Mouse (Mus musculus) midbrain, embryonic 11.5 days (tissue): ENCODE results near the gene Pikfyve. TPM values are rescaled to one million over a fixed set of nuclear protein-coding genes. Genes with fewer than 3 reads are reported as not detected.
A peak's percentile ranks its signal among the peaks of the same experiment; 100 is the strongest.

ENCODE experiments used
- ATAC-seq: fragments of 200-750 bp; cut with Nextera tagmentation; 2 replicates; pipeline ENCODE4 v1.8.0; 2017; ENCODE audit warnings: moderate TSS enrichment, moderate library complexity; ENCODE audit not compliant: low FRiP score
- DNase-seq: peaks from one replicate; pipeline ENCODE4 v3.0.0; 2015; ENCODE audit warnings: low spot score; ENCODE audit errors: missing footprints
- H3K27ac ChIP-seq: fragments of 300-500 bp; sonication (generic); 2 replicates; pipeline ENCODE4 v1.5.1; 2014; ENCODE audit warnings: low read depth, low read length
- H3K27me3 ChIP-seq: fragments of 300-500 bp; sonication (generic); 2 replicates; pipeline ENCODE4 v1.6.1; 2014; ENCODE audit warnings: mild to moderate bottlenecking, low read length, moderate library complexity, mixed read lengths; ENCODE audit not compliant: control insufficient read depth, insufficient read depth
- H3K36me3 ChIP-seq: fragments of 300-500 bp; sonication (generic); 2 replicates; pipeline ENCODE4 v1.6.1; 2014; ENCODE audit warnings: mild to moderate bottlenecking, low read length, moderate library complexity, mixed read lengths; ENCODE audit not compliant: control insufficient read depth, insufficient read depth
- H3K4me1 ChIP-seq: fragments of 300-500 bp; sonication (generic); 2 replicates; pipeline ENCODE4 v1.6.1; 2014; ENCODE audit warnings: low read length; ENCODE audit not compliant: control insufficient read depth, insufficient read depth
- H3K4me2 ChIP-seq: fragments of 300-500 bp; sonication (generic); 2 replicates; pipeline ENCODE4 v1.6.1; 2014; ENCODE audit warnings: mild to moderate bottlenecking, moderate library complexity
- H3K4me3 ChIP-seq: fragments of 300-500 bp; sonication (generic); 2 replicates; pipeline ENCODE4 v1.5.1; 2014; ENCODE audit warnings: low read depth, low read length
- H3K9ac ChIP-seq: fragments of 300-500 bp; sonication (generic); 2 replicates; pipeline ENCODE4 v1.6.1; 2014; ENCODE audit warnings: low read length
- H3K9me3 ChIP-seq: fragments of 300-500 bp; sonication (generic); 2 replicates; pipeline ENCODE4 v1.6.1; 2016; ENCODE audit warnings: low read length; ENCODE audit not compliant: control insufficient read depth
- WGBS: fragments of 180-500 bp; shearing (Covaris S2); extraction: QIAGEN DNeasy Blood & Tissue Kit; methylation state at CpG from one replicate; pipeline ENCODE4 v1.1.7; 2014; 5-methylcytosine and 5-hydroxymethylcytosine counted together
- polyA plus RNA-seq: library from polyadenylated mRNA; unstranded; fragments of >200 nt; fragmentation: Nextera tagmentation; extraction: Ambion mirVana; gene quantifications from 2 replicates; pipeline ENCODE4 v1.2.1, GENCODE M21; 2014

Gene Pikfyve
- polyA plus RNA-seq, 1 experiment from 2014 or later: 17.1 TPM

DNA sequence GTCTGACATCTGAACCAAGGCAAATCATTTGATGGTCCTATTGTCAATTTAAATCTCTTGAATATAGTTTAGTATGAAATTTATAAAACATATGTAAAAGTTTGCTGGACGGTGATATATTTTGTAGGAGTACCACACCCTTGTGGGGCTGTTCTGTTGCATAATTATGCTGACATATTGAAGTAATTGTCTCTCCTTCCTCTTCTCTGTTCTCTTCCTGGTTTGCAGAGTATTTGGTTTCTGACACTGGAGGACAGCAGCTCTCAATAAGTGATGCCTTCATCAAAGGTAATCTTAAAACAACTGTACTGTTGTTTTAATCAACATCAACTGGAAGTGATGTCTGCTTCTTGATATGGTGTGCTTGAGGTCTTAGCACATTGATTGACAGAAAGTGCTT lies 44.1 kb downstream of the Pikfyve start:
- Histone ChIP-seq H3K9ac (no peak overlapping the region), H3K27ac (no peak overlapping the region), H3K4me3 (no peak overlapping the region), H3K9me3 (no peaks in the 10 kb centered on the region), H3K4me1 (no peaks in the 10 kb centered on the region), H3K27me3 (no peaks in the 10 kb centered on the region), H3K4me2 (no peak overlapping the region), H3K36me3 (peaks cover 3% of the 10 kb centered on the region; the same call in 1 of the 2 replicates)
- ATAC-seq: no peak
- WGBS: 91% methylated on average over 1 of the region's 1 CpGs
- no peak for DNase-seq

DNA sequence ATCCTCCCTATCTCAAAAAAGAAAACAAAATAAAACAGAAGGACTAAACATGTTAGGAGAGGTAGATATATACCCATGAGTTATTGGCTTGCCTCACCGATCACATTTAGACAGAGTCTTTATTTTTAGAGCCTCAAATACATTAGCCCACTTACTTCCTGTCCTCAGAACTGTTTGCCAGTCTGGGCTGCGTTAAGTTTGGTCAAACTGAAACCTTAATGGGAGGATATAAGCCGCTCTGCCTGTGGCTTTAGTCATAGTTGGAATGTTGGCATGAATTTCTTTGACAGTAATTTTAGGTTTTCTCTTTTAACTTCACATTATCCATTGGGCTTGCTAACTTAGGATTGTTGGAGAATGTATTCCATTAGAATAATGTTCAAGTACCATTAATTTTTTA lies 51.2 kb downstream of the Pikfyve start:
- Histone ChIP-seq H3K27ac (no peak overlapping the region), H3K27me3 (no peaks in the 10 kb centered on the region), H3K4me3 (no peak overlapping the region), H3K9ac (no peak overlapping the region), H3K9me3 (no peaks in the 10 kb centered on the region), H3K36me3 (peaks cover 6% of the 10 kb centered on the region; the same call in 1 of the 2 replicates), H3K4me1 (no peaks in the 10 kb centered on the region), H3K4me2 (no peak overlapping the region)
- DNase-seq: peak; percentile 59
- ATAC-seq: no peak
- 91% methylated on average over 3 of the region's 3 CpGs for WGBS

DNA sequence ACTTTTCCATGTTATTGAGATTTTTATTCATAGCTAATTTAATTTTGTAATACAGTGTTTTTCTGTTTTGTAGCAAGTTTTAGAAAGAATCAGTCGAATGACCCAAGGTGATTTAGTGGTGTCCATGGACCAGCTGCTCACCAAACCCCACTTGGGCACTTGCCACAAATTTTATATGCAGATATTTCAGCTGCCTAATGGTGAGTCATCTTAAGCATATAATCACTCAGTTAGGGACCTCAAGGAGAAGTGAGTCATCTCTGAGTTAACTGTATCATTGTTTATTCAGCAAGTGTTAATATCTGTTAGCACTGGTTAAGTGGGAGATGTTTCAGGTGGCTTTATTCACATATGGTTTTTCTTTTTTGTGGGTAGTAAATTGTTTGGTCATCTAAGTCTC lies 59.2 kb downstream of the Pikfyve start:
- 85% methylated on average over 1 of the region's 1 CpGs for WGBS
- no peak for ATAC-seq

DNA sequence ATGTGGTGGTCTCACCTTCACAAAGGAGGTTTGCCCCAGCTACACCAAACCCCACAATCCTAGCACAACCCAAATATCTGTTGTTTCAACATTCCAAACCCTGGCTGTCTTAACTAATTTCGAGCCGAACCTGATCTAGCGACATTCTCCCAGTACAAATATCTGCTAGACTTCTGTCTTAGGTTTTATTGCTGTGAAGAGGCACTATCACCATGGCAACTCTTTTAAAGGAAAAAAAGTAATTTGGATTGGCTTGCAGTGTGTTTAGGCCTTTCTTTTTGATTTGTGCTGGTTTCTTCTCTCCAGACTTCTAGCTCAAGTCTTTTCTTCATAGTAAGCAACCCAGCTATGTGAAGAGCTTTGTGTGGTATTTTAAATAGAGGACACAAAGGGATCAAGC lies 94.0 kb downstream of the Pikfyve start:
- DNase-seq: no peak

More for the DNA sequence above, 59.2 kb downstream of the Pikfyve start:
- Histone ChIP-seq H3K27me3 (no peaks in the 10 kb centered on the region), H3K36me3 (peaks cover 2% of the 10 kb centered on the region; the same call in 1 of the 2 replicates), H3K4me2 (no peak overlapping the region), H3K4me1 (no peaks in the 10 kb centered on the region), H3K4me3 (no peak overlapping the region), H3K9me3 (no peaks in the 10 kb centered on the region), H3K27ac (no peak overlapping the region), H3K9ac (no peak overlapping the region)
- DNase-seq: no peak

DNA sequence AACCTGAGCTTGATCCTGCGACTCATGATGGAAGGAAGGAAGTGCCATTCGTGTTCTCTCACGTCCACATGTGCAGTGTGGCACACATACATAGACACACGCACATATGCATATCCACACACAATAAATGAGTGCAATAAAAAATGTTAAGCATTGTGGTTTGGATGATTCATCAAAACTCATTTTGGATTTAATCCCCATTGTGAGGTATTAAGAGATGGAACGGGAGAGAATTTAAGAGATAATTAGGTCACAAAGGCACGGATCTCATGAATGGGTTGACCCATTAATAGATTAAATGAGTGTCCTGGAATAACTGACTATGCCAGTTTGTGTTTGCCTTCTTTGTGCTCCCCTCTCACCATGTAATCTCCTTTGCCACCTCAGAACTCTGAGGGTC lies 95.3 kb downstream of the Pikfyve start, which contains the start of gene Pth2r:
TSS of gene Pth2r (plus strand) at position 301 of the 400 bp plus-strand sequence.
- DNase-seq (no peak), ATAC-seq (no peak)
- H3K4me3 ChIP-seq: no peak within 1 kb of the TSS
- peaks cover 2% of the 10 kb centered on the region; the same call in 1 of the 2 replicates for H3K36me3 ChIP-seq
- H3K27ac ChIP-seq: no peak within 1 kb of the TSS
- 78% methylated on average over 6 of the region's 6 CpGs for WGBS
- 0 out of 2 replicates have a peak, but pooled peaks cover 3% of the 10 kb centered on the region for H3K4me1 ChIP-seq
- H3K9ac ChIP-seq: no peak within 1 kb of the TSS
- H3K4me2 ChIP-seq: no peak within 1 kb of the TSS
- no peaks in the 10 kb centered on the region for H3K27me3 ChIP-seq
- H3K9me3 ChIP-seq: no peaks in the 10 kb centered on the region

More for the DNA sequence above, 94.0 kb downstream of the Pikfyve start:
- Histone ChIP-seq H3K9ac (no peak overlapping the region), H3K9me3 (no peaks in the 10 kb centered on the region), H3K36me3 (peaks cover 3% of the 10 kb centered on the region; the same call in 1 of the 2 replicates), H3K27me3 (no peaks in the 10 kb centered on the region), H3K27ac (no peak overlapping the region), H3K4me1 (0 out of 2 replicates have a peak, but pooled peaks cover 3% of the 10 kb centered on the region), H3K4me2 (no peak overlapping the region), H3K4me3 (no peak overlapping the region)
- WGBS: 56% methylated on average over 3 of the region's 3 CpGs
- no peak for ATAC-seq

DNA sequence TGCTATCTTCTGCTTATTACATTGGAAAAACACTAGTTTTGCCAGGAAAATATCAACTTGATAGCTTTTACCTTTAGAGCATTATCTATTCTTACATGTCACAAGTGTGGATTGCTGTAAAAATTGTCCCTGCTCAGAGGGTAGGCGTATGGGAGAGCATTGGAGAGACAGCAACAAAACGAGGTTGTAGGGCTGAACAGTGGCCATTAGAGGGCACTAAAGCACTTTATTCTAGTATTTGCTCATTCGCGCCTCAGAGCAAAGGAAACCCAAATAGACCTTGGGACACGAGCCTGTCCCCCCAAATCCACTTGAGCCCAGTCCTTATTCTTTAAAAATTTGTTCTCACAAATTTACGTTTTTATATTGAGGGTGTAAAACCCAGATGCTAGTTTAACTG lies 96.3 kb downstream of the Pikfyve start:
- no peaks in the 10 kb centered on the region for H3K9me3 ChIP-seq
- H3K27me3 ChIP-seq: no peaks in the 10 kb centered on the region
- H3K4me2 ChIP-seq: no peak overlapping the region
- DNase-seq (peak; percentile 94), ATAC-seq (0 out of 2 replicates have a peak, but pooled peaks have one; percentile 61)
- 12% methylated on average over 6 of the region's 6 CpGs for WGBS
- H3K36me3 ChIP-seq: no peaks in the 10 kb centered on the region
- no peak overlapping the region for H3K27ac ChIP-seq
- no peak overlapping the region for H3K9ac ChIP-seq
- H3K4me1 ChIP-seq: 0 out of 2 replicates have a peak, but pooled peaks cover 3% of the 10 kb centered on the region
- H3K4me3 ChIP-seq: no peak overlapping the region

DNA sequence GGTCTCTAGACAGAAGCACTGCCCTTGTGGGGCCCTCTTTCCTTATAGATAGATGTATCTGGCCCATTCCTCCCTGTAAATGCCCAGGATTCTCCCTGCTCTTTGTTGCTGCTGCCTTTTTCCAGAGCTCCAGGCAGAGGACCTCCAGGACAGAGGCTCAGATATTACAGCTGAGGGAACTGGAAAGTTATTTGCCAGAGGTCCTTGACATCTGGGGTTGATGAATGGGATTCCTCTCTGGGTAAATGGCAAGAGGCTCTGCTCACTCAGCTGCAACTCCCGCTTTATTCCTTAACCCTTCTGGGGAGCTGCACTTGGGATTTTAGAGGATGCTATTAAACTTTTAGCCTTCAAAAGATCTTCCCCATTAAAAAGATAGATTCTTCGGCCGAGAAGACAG lies 122.0 kb downstream of the Pikfyve start:
- no peak overlapping the region for H3K9ac ChIP-seq
- H3K27ac ChIP-seq: no peak overlapping the region
- H3K36me3 ChIP-seq: no peaks in the 10 kb centered on the region
- WGBS: 78% methylated on average over 3 of the region's 3 CpGs
- peaks cover 12% of the 10 kb centered on the region for H3K27me3 ChIP-seq
- DNase-seq (no peak), ATAC-seq (no peak)
- no peak overlapping the region for H3K4me2 ChIP-seq
- no peak overlapping the region for H3K4me3 ChIP-seq
- peaks cover 5% of the 10 kb centered on the region; the same call in 1 of the 2 replicates for H3K4me1 ChIP-seq
- H3K9me3 ChIP-seq: no peaks in the 10 kb centered on the region

DNA sequence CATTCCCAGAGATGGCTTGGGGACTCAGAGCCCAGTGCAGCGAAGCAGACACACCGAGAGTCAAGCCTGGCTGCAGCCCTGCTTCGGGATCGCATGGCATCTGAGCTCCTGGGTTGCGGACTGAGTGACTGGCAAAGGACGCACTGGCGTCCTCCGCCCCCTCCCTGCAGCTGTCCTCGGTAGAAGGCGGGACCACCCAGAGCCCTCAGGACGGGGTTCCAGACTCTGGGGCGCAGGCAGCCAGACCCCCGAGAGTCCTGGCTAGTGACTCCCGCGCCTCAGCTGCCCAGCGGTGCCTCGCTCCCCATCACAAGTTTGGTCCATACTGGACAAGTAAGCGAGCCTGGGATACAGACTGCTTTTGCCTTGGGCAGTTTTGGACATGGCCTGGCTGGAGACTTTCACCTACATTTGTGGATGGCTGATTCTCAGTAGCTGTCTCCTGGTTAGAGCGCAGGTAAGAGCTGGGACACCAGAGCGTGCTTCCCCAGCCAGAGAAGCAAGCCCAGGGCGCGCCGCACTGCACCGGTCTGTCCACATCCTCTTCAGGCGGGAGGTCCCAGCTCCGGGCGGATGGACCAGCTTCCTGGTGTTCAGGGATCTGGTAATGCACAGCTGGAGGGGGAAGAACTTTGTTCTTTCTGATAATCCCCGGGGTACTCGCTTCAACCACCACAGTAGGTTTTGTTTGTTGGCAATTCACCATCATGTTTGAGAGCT lies 124.9 kb downstream of the Pikfyve start:
- Histone ChIP-seq H3K27me3 (peaks cover 12% of the 10 kb centered on the region), H3K9ac (peak overlapping the region; percentile 25), H3K4me1 (peaks cover 5% of the 10 kb centered on the region; the same call in 1 of the 2 replicates), H3K36me3 (no peaks in the 10 kb centered on the region), H3K27ac (no peak overlapping the region), H3K4me2 (peak overlapping the region; percentile 69), H3K9me3 (no peaks in the 10 kb centered on the region), H3K4me3 (peak overlapping the region; percentile 32)
- WGBS: under 1% methylated on average over 29 of the region's 29 CpGs
- peak; percentile 60 for ATAC-seq
- DNase-seq: peak; percentile 93

DNA sequence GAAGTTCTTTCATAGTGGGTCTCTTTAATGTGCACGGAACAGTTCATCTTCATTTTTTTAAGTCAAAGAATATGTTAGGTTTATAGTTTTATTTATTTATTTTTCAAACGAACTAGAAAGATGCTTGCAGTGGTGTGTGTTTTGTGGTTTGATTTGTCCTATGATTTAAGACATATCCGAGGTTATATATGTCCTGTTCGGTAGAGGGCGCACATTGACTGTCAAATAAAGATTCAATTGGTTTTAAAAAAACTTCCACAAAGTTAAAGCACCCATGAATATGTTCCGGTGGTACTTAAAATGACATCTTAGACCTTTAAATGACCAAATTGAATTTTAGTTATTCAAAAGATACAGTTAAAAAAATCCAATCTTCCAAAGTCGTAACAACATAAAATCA lies 125.6 kb downstream of the Pikfyve start:
- Histone ChIP-seq H3K4me1 (peaks cover 5% of the 10 kb centered on the region; the same call in 1 of the 2 replicates), H3K9ac (no peak overlapping the region), H3K36me3 (no peaks in the 10 kb centered on the region), H3K27me3 (peaks cover 12% of the 10 kb centered on the region), H3K9me3 (no peaks in the 10 kb centered on the region), H3K4me3 (peak overlapping the region; percentile 32), H3K4me2 (peak overlapping the region; percentile 69), H3K27ac (no peak overlapping the region)
- WGBS: 16% methylated on average over 7 of the region's 7 CpGs
- no peak for ATAC-seq
- DNase-seq: peak; percentile 95
